Mouse (Mus musculus) cerebellum, postnatal 14 days (tissue): ENCODE data around the gene Ap5b1.

Experiments
- DNase-seq, 2 experiments: peaks; one replicate each; pipeline ENCODE4 v3.0.0; 2021; ENCODE audit warnings: mixed read lengths in 2 of 2

Gene Ap5b1

DNA sequence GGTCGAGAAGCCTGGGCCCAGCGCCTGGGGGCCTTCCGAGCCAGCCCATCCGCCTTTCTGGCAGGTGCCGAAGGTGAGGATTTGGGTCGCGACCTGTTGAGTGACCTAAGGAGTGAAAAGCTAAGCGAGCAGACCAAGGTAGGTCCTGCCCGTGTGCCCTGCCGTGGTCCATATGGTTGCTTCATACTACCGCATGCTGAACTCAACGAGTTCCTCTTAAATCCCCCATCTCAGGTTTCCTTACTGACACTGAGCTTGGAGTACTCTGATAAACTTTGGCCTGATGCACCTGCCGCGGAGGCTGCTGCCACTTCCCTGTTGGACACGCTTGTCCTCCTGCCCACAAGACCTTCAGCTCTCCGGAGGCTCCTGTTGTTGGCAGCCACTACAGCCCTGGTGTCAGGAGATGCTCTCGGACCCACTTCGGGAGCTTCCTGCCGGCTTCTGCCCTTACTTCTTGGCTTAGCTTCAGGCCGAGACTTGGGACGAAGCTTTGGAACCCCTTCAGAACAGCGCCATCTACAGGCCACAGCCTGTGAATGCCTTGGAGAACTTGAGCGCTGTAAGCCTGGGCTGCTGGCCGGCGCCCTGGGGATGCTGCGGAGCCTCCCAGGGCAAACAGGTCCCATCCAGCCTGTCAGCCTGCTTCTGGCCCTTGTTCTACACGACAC is 780 bp downstream of the Ap5b1 start:
- peak; percentile 89 to 92 for DNase-seq

DNA sequence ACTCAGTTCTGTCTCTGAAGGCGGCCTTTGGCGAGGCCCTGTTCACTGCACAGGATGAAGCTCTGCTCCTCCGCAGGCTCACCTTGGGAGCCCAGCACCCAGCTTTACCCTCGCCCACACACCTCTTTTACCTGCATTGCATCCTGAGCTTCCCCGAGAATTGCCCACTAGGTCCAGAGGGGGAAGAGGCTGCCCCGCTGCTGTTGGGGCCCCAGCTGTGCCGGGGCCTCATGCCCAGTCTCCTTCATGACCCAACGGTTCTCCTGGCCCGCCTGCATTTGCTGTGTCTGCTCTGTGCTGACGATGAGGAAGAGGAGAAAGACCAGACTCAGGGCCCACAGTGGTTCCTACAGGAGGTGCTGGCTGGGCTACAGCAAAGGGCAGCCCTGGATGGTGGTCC is 1.7 kb downstream of the Ap5b1 start:
- no peak for DNase-seq

DNA sequence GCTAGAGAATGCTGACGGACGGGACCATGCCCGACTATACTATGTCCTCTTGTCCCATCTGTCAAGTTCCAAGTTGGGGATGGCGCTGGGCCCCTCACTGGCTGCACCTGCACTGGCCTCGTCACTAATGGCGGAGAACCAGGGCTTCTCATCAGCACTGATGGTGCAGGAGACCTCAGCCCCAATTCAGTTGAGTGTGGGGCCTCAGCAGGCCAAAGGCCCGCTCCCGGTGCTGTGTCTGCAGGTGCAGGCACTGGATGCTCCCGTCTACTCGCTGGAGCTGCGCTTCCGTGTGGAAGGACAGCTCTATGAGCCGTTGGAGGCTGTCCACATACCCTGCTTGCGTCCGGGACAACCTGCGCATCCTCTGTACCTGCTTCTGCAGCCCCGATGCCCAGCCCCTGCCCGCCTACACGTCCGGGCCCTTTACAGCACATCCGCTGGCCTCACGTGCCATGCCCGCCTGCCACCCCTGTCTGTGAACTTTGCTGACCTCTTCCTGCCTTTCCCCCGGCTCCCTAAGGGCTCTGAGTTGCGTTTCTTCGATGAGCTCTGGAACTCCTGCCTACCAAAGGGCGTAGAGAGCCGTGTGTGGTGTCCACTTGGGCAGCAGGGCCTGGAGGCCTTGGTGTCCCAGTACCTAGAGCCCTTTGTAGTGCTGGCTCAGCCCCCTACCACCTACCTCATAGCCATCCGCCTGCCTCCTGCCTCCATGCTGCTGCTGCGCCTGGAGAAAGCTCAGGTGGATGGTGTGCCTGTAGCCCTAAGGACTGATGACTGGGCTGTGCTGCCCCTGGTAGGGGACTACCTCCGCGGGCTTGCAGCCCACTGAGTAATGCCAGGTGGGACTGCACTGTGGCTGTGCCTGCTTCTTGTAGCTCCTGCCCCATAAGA is 2.8 kb downstream of the Ap5b1 start:
- no peak for DNase-seq

DNA sequence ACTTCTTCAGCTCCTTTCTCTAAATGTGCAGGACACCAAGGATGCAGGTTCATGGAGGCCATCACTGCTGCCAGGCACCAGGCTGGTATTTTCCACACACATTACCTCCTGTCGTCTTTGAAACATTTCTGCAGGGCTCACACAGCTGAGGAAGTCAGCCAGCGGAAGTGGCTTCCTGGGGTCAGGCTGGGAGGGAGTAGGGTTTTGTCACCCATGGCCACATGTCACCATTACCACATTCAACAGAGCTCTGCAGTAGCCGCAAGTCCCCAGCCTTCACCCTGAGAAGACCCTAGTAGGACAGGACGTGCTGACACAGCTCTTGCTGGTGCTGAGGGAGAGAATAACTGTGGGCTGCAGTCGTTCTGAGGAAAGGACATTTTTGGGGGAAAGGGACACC is 4.0 kb downstream of the Ap5b1 start:
- DNase-seq, result no peak

DNA sequence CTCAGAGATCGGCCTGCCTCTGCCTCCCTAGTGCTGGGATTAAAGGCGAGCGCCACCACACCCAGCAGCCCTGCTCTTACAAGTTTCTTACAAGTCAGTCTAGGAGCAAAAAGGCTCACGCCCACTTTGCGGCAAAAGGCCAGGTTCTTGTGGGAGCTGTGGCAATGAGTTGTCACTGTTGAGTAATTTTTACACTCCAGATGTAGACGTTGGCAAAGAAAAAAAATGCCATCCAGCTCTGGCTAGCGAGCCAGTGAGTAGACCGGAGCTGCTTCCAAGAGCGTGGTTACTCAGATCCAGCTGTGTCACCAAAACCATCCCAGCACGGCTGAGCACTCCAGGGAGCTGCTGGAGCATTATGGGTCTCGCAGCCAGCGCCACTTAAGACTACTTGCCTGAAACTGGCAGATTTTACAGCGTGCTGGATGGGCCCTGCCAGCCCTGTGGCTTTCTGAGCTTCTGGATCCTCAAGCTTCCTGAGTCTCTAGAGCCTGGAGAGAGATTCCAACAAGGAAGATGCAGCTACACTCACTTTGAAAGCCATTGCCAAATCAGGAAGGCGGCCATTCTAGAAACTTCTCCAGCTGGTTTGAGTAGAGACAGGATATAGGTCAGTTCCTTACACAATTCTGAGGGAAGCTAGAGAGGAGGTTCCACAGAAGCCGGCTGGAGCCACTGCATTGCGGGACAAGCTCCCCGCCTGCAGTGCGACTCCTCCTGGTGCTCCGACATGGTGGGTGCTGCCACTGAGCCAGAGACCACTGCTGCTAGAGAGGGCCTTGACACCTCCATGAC is 4.7 kb downstream of the Ap5b1 start:
- DNase-seq, result no peak

DNA sequence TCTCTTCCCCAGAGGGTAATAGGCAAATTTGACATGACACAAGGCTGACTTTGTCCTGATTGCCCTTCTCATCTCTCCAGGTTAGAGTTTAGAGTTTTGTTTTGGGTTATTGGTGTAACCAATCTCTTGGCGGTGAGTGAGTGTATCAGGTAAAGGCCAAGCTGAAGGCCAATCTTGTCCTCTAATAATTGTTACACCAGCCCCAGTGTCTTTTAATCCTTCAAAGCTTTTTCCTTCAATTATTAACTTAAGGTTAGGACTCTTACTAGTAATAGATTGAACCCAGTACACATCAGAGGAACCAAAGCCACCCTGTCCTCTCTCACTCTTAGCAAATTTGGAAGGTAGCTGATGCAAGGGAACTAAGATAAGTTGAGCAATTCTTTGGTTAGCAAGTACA is 7.5 kb downstream of the Ap5b1 start:
- DNase-seq, result no peak

DNA sequence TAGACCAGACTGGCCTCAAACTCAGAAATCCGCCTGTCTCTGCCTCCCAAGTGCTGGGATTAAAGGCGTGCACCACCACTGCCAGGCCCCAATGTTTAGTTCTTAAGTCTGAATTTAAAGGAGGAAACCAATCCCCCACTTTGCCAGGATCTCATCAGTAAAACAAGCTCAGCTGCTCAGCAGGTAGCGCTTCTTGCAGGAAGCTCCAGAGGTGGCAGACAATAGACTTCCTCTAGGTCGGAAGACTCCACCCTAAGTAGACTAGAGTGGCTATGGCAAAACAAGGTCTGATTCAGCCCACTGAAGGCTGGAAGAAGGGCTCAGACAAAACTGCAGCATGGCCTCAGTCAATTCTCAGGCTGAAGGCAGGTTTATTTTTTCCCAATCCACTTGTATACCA is 12.1 kb downstream of the Ap5b1 start:
- DNase-seq, result no peak

DNA sequence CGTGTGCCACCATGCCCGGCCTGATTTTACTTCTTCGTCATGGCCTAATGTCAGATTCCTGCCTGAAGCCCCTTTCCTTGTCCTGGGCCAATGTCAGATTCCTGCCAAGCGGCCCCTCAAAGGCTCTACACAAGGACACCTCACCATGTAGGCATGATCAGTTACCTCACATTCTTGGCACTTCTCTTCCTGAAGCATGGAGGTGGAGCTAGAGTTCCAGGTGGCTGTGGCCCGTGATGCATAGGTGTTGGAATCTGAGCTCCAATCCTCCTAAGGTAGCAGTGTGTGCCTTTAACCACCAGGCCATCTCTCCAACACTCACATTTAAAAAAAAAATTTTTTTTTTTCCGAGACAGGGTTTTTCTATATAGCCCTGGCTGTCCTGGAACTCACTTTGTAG is 13.0 kb downstream of the Ap5b1 start:
- no peak for DNase-seq

DNA sequence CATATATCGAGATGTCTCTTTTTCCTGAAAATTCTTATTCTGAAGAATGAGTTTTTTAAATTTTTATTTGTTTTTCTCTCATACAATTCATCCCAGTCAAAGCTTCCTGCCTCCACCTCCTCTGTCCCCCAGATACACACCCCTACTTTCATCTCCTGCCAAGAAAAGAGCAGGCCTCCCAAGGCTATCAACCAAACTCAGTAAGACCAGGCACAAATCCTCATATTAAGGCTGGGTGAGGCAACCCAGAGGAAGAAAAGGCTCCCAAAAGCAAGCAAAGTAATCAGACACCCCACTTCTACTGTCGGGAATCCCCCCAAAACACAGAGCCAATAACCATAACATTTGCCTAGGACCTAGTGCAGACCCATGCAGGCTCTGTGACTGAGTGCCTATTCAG is 14.2 kb downstream of the Ap5b1 start:
- no peak for DNase-seq

DNA sequence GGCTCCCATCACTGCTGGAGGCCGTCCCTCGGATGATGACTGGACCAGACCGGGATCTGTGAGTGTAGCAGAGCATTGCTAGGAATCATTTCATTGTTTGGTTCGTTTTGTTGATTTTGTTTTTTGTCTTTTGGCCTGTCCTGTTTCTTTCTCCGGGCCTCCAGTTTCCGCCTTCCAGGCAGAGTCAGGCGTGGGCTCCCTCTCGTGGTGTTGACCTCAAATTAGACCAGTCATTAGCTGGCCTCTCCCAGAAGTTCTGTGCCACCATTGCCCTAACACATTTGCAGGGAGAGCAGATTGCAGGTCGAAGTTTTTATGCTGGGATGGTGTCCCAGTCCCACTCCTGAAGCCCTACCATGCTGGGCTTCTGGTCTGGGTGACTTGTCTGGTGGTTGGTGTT is 21.3 kb downstream of the Ap5b1 start:
- DNase-seq, result no peak

DNA sequence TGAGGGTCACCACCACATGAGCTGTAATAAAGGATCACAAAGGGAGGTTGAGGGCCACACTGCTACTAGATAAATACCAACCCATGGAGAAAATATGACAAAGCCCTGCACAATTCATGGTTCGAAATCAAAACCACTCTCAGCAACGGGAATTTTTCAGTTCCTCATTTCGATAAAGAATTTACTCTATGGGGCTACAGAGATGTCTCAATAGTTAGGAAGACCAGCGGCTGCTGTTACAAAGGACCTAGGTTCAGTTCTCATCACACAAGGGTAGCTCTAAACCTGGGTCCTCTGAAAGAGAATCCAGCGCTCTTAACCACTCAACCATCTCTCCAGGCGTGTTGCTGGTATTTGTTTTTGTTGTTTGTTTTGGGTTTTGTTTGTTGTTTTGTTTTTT is 24.1 kb downstream of the Ap5b1 start:
- DNase-seq, result no peak

DNA sequence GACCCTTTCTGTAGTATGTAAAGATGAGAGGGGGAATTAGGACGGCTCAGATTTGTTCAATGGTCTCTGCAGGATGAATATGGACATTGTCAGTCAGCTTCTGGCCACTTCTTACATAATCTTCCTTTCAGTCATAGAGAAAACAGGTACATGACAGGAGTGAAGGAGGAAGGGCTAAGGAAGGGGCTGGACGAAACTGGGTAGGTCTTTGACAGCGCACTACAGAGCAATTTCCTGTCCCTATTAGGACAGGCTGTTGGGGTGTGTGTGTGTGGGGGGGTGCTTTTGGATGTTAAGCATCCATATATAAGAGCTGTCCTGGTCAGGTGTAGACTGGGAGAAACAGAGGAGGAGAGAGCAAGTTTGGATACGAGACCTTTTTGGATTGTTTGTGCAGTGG is 31.4 kb downstream of the Ap5b1 start:
- DNase-seq, result no peak

DNA sequence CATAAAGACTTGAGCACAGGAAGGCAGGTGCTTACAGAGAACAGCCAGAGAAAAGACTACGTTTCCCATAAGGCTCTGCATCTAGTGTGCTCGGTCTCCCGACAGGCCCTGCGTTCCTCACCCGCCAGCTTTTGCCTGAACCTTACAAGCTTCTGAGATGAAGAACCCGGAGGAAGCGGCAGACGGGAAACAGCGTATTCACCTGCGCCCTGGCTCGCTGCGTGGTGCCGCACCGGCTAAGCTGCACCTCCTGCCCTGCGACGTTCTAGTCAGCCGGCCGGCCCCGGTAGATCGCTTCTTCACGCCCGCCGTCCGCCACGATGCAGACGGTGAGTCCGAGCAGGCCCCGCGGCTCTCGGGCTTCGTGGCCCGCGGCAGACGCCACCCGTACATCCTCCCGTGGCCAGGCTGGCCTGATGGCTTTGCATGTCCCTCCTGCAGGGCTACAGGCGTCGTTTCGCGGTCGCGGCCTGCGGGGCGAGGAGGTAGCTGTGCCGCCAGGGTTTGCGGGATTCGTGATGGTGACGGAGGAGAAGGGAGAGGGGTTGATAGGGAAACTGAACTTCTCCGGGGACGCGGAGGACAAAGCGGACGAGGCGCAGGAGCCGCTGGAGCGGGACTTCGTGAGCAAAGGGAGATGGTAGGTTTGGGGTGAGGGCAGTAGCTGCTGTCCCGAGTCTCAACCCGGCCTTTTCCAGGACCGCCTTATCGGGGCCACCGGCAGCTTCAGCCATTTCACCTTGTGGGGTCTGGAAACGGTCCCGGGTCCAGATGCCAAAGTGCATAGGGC is 34.1 kb downstream of the Ap5b1 start, which contains the start of gene Rnaseh2c:
Gene Rnaseh2c (plus strand): TSS at position 122 of the 790 bp plus-strand sequence.
- DNase-seq, result peak; percentile 82 to 83

DNA sequence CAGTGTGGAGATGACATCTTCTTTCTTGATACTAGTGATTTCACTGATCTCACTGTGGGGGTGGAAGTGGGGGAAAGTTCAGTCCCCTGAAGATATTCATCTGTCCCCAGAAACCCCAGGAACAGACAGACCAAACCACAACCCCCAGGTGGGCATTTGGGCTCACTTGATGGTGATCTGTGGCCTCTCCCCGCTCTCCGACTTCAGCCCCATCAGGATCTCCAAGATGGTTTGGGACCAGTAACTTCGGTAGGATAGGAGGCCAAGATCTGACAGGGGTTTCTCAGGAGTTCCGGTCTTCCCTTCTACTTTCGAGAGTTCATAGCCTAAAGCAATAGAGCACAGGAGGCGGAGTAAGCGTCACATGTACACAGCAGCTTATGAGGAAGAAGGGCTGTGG is 35.8 kb downstream of the Ap5b1 start:
- no peak for DNase-seq

DNA sequence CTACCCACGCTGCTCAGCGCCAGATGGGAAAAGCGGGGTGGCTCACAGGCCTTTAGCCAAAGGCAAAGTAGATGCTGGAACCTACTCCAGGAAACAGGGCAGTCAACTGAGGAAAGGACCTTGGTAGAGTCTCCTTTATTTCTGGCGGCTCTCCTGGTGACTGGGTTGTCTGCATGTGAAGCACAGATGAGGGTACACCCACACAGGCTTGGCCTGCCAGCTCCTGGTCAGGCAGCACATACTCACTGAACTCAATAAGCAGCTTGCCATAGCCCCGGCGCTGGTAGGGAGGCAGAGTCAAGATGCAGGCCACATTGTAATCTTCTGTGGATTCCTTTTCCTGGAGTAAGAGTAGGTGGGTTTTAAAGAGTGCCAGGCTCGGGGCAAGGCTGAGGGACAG is 37.3 kb downstream of the Ap5b1 start:
- no peak for DNase-seq

DNA sequence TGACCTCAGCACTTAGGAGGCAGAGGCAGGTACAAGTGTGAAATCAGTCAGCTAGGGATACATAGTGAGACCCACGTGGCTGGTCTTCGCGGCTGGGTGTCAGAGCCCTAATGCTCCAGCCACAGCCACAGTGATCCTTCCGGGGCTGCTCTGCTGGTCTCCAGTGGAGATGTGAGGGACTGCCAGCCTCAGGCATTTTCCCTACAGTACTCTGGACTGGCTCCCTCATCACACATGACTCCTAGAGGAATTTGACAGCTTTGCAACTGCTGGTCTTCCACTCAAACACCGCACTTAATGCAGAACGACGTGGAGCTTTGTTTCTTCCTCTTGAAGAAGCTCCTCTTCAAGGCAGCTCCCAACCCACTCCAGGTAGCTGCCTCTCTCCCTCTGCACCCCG is 38.4 kb downstream of the Ap5b1 start:
- DNase-seq, result no peak

DNA sequence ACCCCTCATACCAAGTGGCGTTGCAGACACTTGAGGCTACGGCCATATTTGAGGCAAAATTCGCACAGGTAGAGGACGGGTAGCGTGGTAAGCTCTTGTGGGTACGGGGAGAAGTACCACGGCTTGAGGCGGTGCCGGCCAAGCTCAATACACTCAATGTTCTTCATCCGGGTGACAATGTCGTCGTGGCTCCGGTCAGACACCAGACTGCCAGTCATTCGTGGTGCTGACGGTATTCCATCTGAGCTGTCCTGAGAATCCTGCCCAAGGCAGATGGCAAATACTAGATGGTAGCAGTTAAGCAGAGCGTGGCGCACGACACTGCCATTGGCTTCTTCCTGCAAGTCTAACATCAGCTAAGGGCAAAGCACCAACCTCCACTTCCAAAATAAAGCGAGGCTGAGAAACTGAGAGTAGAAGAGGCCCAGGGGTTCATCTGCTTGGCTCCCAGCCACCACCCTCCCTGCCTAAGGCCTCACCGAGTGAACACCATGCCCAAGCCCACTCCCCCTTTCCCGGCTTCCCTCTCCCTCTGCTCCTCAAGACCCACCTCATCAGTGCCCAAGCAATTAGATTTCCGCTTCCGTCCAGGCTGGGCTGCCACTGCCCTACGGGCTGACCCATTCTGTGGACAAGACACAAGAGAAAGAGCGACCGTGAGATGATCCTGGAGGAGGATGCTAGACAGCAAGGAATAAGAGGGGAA is 40.0 kb downstream of the Ap5b1 start:
- DNase-seq, result peak in 1 of 2 experiments; percentile 39

DNA sequence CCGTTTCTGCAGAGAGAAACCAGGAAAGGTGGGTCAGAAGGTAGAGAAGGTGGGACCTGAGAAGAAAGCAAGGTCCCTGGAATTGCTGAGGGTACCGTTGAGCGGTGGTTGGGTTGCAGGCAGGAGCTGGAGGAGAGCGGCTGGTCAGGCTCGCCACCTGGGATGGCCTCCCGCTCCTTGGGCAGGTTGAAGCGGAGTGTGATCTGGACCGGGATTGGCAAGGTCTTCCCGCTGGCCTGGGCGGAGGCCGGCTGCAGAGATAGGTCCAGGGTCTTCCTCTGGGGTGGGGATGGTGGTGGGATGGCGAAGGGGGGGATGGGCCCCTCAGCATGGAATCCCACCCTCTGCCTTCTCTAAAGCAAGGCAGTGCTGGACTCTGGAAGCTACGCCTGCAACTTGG is 40.9 kb downstream of the Ap5b1 start:
- peak in 1 of 2 experiments; percentile 28 for DNase-seq

DNA sequence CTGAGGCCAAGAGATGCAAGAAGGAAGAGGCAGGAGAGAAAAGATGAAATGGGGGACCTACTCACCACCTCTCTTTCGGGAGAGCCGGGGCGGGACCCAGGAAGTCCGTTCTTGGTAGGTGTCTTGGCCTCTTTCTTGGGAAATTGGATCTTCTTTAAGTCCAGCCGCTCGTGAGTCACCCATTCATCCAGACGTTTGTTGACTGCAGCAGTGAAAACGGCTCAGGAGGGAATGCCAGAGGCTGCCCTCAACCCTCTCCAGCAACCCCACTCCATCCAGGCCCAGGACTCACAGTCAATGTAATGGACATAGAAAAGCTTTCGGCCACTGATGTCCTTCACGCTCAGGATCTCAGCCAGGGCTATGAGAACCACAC is 41.3 kb downstream of the Ap5b1 start:
- DNase-seq, result no peak

DNA sequence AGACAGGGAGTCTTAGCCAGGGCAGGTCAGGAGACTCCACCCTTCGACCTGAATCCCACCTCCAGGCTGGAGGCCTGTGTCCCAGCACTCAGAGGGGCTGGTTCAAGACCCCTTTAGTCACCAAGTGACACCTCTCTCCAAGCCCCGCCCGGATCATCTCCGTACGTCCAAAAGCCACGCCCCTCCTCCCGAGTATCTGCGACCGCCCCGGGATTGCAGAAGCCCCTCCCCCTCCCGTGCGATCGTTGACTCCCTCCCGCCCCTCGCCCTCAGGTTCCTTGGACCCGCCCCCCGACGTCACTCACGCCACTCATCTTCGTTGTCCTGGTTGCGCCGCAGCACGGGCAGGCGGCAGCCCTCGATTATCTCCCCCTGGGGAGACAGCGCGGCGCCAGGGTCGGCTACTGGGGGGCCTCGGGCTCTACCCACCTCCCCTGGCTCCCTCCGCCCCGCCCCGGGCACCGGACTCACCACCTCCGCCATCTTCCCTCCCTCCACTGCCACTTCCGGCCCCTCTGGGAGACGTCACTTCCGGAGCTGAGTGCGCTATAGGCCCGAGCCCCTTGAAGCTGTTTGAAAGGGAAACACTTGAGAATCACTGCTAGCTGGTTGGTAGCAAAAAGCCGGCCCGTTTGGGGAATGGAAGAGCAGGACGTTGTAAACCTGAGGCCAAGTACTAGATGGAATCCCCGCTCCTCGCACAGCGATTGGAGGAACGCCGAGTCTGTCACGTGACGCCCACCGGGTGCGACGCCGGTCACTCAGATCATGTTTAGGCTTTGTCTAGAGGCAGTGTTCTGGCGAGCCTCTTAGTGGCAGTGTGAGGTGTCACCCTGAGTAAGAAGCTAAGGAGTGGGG is 42.0 kb downstream of the Ap5b1 start, which contains the start of gene Kat5:
Gene Kat5 (minus strand): TSS at position 691 of the 858 bp plus-strand sequence.
- peak; percentile 95 to 96 for DNase-seq

DNA sequence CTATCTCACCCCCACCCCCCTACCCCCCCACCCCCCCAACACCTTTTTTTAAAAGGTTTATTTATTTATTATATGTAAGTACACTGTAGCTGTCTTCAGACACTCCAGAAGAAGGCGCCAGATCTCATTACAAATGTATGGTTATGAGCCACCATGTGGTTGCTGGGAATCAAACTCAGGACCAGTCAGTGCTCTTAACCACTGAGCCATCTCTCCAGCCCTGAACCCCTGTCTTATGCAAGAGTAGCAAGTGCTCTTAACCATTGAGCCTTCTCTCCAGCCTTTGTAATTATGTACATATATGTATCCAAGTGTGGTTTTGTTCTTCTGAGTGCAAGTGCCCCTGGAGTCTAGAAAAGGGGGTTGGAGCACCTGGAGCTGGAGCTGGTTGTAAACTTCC is 44.1 kb downstream of the Ap5b1 start:
- no peak for DNase-seq
